Mouse (Mus musculus) NIH3T3 (cell line): ENCODE measurements around the gene Osbp2.
"Not testable (repeated sequence)": the region's sequence is repeated elsewhere in the genome, so short reads cannot be mapped to it uniquely, and the experiment has no call there.

Source experiments
- DNase-seq: peaks from one replicate; pipeline ENCODE4 v3.0.0-alpha.2; 2012; ENCODE audit warnings: low read depth

Osbp2 gene

GRCm38 (mm10) chr11:3863454-3864112 lies at the start of gene Osbp2:
TSS of gene Osbp2 (minus strand) at chr11:3863903.
- DNase-seq: peak; percentile 43

GRCm38 (mm10) chr11:3912875-3913271 lies 49.2 kb upstream of the Osbp2 start:
- DNase-seq: peak; percentile 59

- DNase-seq: peak; percentile 69
Measured at GRCm38 (mm10) chr11:3912100-3912874, 48.6 kb upstream of the Osbp2 start.

GRCm38 (mm10) chr11:3911440-3911839 lies 47.7 kb upstream of the Osbp2 start:
- DNase-seq: not testable (repeated sequence)

GRCm38 (mm10) chr11:3910513-3911310 lies 47.0 kb upstream of the Osbp2 start:
- peak; percentile 60 for DNase-seq

GRCm38 (mm10) chr11:3909236-3909635 lies 45.5 kb upstream of the Osbp2 start:
- DNase-seq: peak; percentile 45

- peak; percentile 23 for DNase-seq
Measured at GRCm38 (mm10) chr11:3905446-3905845, 41.7 kb upstream of the Osbp2 start.

GRCm38 (mm10) chr11:3904673-3905072 lies 41.0 kb upstream of the Osbp2 start:
- DNase-seq: no peak

GRCm38 (mm10) chr11:3903046-3903445 lies 39.3 kb upstream of the Osbp2 start:
- DNase-seq: peak; percentile 81

GRCm38 (mm10) chr11:3902516-3902915 lies 38.8 kb upstream of the Osbp2 start:
- no peak for DNase-seq

GRCm38 (mm10) chr11:3900296-3900695 lies 36.6 kb upstream of the Osbp2 start:
- no peak for DNase-seq

- no peak for DNase-seq
Measured at GRCm38 (mm10) chr11:3895933-3896332, 32.2 kb upstream of the Osbp2 start.

- DNase-seq: no peak
Measured at GRCm38 (mm10) chr11:3895458-3895857, 31.8 kb upstream of the Osbp2 start.

GRCm38 (mm10) chr11:3894406-3895281 lies 30.9 kb upstream of the Osbp2 start, which contains the start of the genes 4921536K21Rik and Dusp18:
TSS of gene 4921536K21Rik (minus strand) at chr11:3895098.
TSS of gene Dusp18 (plus strand) at chr11:3895240.
- no peak for DNase-seq

GRCm38 (mm10) chr11:3893970-3894369 lies 30.3 kb upstream of the Osbp2 start:
- DNase-seq: no peak

GRCm38 (mm10) chr11:3887331-3887730 lies 23.6 kb upstream of the Osbp2 start:
- no peak for DNase-seq

GRCm38 (mm10) chr11:3883711-3884110 lies 20.0 kb upstream of the Osbp2 start:
- DNase-seq: no peak

GRCm38 (mm10) chr11:3879836-3880235 lies 16.1 kb upstream of the Osbp2 start:
- peak; percentile 91 for DNase-seq

GRCm38 (mm10) chr11:3878660-3879059 lies 15.0 kb upstream of the Osbp2 start:
- no peak for DNase-seq

- DNase-seq: no peak
Measured at GRCm38 (mm10) chr11:3876419-3876818, 12.7 kb upstream of the Osbp2 start.

GRCm38 (mm10) chr11:3864343-3864742 lies 640 bp upstream of the Osbp2 start:
- DNase-seq: no peak
